Mouse (Mus musculus): ENCODE data around the gene Ccdc153.

GRCm38 (mm10) chr9:44209416-44209815, 31.1 kb upstream of the Ccdc153 start:
- TF ChIP-seq CTCF (IDR thresholded peaks at IDR 0.05; ENCODE audit: borderline replicate concordance, extremely low read depth, insufficient read depth, insufficient read length) (no peak), POLR2A (IDR thresholded peaks at IDR 0.05; ENCODE audit: borderline replicate concordance, extremely low read depth, insufficient read depth, insufficient read length, poor library complexity, severe bottlenecking) (no peak)

All from brain, embryonic 14.5 days (tissue).